Mouse (Mus musculus): Measurements from ENCODE around the gene Gm20388. TPM values are rescaled to one million over a fixed set of nuclear protein-coding genes. Genes with fewer than 3 reads are reported as not detected.

The Gm20388 gene
- polyA plus RNA-seq, 1 experiment from 2014 or later, result not detected

DNA sequence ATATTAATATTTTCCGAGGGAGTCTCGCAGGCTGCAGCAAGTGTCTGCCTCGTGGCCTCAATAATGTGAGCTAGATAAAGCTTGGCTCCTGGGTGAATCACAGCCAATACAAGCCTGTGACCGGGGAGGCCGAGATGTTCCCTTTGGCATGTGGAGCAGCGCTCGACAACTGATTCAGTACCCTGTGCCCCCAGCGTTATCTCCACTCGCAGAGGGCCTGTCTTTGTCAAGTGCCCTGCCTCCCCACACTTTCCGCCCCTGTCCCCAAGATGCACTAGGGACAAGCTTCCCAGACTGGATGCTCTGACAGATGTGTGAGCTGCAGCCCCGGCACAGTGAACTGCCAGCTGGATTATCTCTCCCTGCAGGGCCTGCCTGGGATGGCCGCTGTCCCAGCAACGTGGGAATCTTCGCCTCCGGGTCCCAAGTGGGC lies 551.5 kb downstream of the Gm20388 start:
- H3K9me3 ChIP-seq (ENCODE audit: control insufficient read depth, low read length), result no peaks in the 10 kb centered on the region
- DNase-seq (ENCODE audit: low spot score) (no peak), ATAC-seq (ENCODE audit: insufficient number of reproducible peaks, low FRiP score, low TSS enrichment, low read depth) (no peak)
- H3K4me1 ChIP-seq (ENCODE audit: control insufficient read depth, insufficient read depth, low read length), result peaks cover 13% of the 10 kb centered on the region
- H3K4me3 ChIP-seq (ENCODE audit: low read depth, low read length), result no peak overlapping the region
- H3K36me3 ChIP-seq (ENCODE audit: control insufficient read depth, insufficient read depth, low read length), result no peaks in the 10 kb centered on the region
- no peaks in the 10 kb centered on the region for H3K27me3 ChIP-seq (ENCODE audit: control insufficient read depth, insufficient read depth, low read length)
- WGBS, result 55% methylated on average over 15 of the region's 15 CpGs
- no peak overlapping the region for H3K27ac ChIP-seq (replicated peaks; ENCODE audit: low read depth, low read length)
- H3K4me2 ChIP-seq (ENCODE audit: low read depth, severe bottlenecking), result no peak overlapping the region
- H3K9ac ChIP-seq (ENCODE audit: low read length), result no peak overlapping the region

DNA sequence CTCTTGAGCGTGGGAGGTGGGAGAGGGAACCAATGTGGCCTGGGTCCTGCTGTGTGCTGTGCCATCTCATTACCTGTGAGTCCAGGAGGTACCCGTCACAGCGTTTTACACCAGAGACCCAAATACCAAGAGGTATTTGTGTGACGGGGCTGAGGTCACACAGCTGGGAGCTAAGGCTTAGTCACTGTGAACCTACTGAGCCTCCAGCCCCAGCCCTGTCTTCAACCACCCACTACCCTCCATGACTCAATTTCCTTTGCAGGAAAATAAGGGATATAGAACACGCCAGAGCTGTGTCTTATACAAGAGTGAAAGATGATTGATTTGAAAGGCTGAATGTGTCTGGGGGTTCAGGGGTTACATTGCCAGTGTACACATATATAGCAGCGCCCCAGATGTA lies 552.0 kb downstream of the Gm20388 start:
- H3K4me2 ChIP-seq (ENCODE audit: low read depth, severe bottlenecking), result no peak overlapping the region
- H3K36me3 ChIP-seq (ENCODE audit: control insufficient read depth, insufficient read depth, low read length), result no peaks in the 10 kb centered on the region
- 87% methylated on average over 6 of the region's 6 CpGs for WGBS
- H3K27ac ChIP-seq (replicated peaks; ENCODE audit: low read depth, low read length), result no peak overlapping the region
- ATAC-seq (ENCODE audit: insufficient number of reproducible peaks, low FRiP score, low TSS enrichment, low read depth) (no peak), DNase-seq (ENCODE audit: low spot score) (no peak)
- H3K9me3 ChIP-seq (ENCODE audit: control insufficient read depth, low read length), result no peaks in the 10 kb centered on the region
- no peak overlapping the region for H3K4me3 ChIP-seq (ENCODE audit: low read depth, low read length)
- H3K9ac ChIP-seq (ENCODE audit: low read length), result no peak overlapping the region
- no peaks in the 10 kb centered on the region for H3K27me3 ChIP-seq (ENCODE audit: control insufficient read depth, insufficient read depth, low read length)
- peaks cover 13% of the 10 kb centered on the region for H3K4me1 ChIP-seq (ENCODE audit: control insufficient read depth, insufficient read depth, low read length)

DNA sequence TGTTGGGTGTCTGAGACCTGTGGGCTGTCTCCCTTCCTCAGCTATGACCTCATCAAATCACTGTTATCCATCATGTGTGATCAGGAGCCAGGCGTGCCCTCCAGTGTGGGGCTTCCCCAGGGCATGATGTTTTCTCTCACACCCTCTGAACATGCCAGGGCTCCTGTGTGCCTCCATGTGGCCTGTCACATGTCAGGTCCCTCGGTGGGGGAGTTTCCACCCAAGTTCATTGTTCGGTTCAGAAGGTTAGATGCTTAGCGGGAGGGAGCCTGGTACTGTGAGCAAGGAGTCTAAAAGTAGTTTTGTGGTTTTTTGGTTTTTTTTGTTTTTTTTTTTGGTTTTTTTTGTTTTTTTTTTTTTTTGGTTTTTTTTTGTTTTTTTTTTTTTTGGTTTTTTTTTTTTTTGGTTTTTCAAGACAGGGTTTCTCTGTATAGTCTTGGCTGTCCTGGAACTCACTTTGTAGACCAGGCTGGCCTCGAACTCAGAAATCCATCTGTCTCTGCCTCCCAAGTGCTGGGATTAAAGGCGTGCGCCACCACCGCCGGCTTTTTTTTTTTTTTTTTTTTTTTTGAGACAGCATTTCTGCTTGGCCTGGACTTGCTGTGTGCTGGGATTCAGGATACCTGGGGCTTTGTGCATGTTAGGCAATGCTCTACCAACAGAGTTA lies 553.4 kb downstream of the Gm20388 start:
- Histone ChIP-seq H3K9ac (ENCODE audit: low read length) (no peak overlapping the region), H3K36me3 (ENCODE audit: control insufficient read depth, insufficient read depth, low read length) (no peaks in the 10 kb centered on the region), H3K27ac (replicated peaks; ENCODE audit: low read depth, low read length) (no peak overlapping the region), H3K4me2 (ENCODE audit: low read depth, severe bottlenecking) (no peak overlapping the region), H3K27me3 (ENCODE audit: control insufficient read depth, insufficient read depth, low read length) (no peaks in the 10 kb centered on the region), H3K4me1 (ENCODE audit: control insufficient read depth, insufficient read depth, low read length) (peaks cover 13% of the 10 kb centered on the region), H3K4me3 (ENCODE audit: low read depth, low read length) (no peak overlapping the region), H3K9me3 (ENCODE audit: control insufficient read depth, low read length) (no peaks in the 10 kb centered on the region)
- WGBS, result 92% methylated on average over 9 of the region's 9 CpGs
- ATAC-seq (ENCODE audit: insufficient number of reproducible peaks, low FRiP score, low TSS enrichment, low read depth) (no peak), DNase-seq (ENCODE audit: low spot score) (no peak)

DNA sequence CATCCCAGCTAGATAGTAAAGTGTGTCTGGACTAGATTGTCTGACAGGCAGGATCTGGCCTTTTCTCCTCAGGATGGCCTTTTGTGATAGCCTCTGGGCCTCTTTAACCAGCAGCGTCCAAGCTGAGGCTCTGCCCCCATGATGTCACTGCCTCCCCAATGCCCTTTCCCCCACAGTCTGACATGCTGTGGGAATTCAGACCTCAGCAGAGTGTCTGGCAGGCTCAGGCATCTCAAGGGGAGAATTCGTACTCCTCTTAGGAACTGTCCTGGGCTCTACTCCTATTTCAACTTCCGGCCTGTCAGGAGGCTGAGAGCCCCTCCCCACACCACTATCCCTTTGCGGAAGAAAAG lies 553.9 kb downstream of the Gm20388 start:
- Histone ChIP-seq H3K4me3 (ENCODE audit: low read depth, low read length) (no peak overlapping the region), H3K4me2 (ENCODE audit: low read depth, severe bottlenecking) (no peak overlapping the region), H3K27ac (replicated peaks; ENCODE audit: low read depth, low read length) (no peak overlapping the region), H3K36me3 (ENCODE audit: control insufficient read depth, insufficient read depth, low read length) (no peaks in the 10 kb centered on the region), H3K4me1 (ENCODE audit: control insufficient read depth, insufficient read depth, low read length) (peaks cover 13% of the 10 kb centered on the region), H3K27me3 (ENCODE audit: control insufficient read depth, insufficient read depth, low read length) (no peaks in the 10 kb centered on the region), H3K9me3 (ENCODE audit: control insufficient read depth, low read length) (no peaks in the 10 kb centered on the region), H3K9ac (ENCODE audit: low read length) (no peak overlapping the region)
- DNase-seq (ENCODE audit: low spot score) (no peak), ATAC-seq (ENCODE audit: insufficient number of reproducible peaks, low FRiP score, low TSS enrichment, low read depth) (no peak)
- 68% methylated on average over 4 of the region's 4 CpGs for WGBS

DNA sequence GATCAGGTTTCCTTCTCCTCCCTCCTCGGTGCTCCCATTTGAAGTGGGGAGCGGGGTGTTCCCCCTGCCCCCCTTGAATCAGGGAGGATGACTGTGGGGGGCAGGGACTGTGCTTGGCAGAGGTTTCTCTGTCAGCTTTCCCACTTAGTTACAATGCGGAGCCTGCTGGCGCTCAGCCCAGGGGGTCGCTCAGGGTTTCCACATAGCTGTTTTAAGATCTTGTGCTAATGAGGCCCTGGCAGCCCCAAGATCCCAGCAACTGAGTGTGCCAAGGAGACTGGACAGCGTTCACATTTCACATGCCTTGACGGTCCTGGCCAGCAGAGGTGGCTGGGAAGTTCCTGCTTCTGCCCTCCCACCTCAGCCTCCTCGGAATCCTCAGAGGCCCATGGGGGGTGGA lies 555.1 kb downstream of the Gm20388 start:
- Histone ChIP-seq H3K9me3 (ENCODE audit: control insufficient read depth, low read length) (no peaks in the 10 kb centered on the region), H3K36me3 (ENCODE audit: control insufficient read depth, insufficient read depth, low read length) (no peaks in the 10 kb centered on the region), H3K4me2 (ENCODE audit: low read depth, severe bottlenecking) (no peak overlapping the region), H3K27ac (replicated peaks; ENCODE audit: low read depth, low read length) (no peak overlapping the region), H3K27me3 (ENCODE audit: control insufficient read depth, insufficient read depth, low read length) (no peaks in the 10 kb centered on the region), H3K4me3 (ENCODE audit: low read depth, low read length) (no peak overlapping the region), H3K9ac (ENCODE audit: low read length) (peak overlapping the region; percentile 9; the same call in 1 of the 2 replicates), H3K4me1 (ENCODE audit: control insufficient read depth, insufficient read depth, low read length) (peaks cover 13% of the 10 kb centered on the region)
- DNase-seq (ENCODE audit: low spot score), result no peak
- ATAC-seq (ENCODE audit: insufficient number of reproducible peaks, low FRiP score, low TSS enrichment, low read depth), result no peak
- 14% methylated on average over 8 of the region's 8 CpGs for WGBS

DNA sequence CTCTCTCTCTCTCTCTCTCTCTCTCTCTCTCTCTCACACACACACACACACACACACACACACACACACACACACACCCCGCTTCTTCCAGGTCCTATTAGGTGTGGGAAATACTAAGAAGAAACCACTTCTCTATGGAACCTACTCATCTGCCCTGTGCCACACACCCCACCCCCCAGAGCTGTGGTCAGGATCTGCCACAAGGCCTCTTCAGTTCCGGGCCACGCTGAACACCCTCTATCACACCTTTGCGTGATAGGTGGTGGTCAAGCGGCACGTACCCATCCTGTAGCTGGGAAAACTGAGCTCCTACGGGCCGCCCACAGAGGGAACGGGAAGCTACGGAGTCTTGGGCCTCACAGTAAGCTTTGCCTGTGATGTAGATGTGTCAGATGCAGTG lies 555.6 kb downstream of the Gm20388 start:
- Histone ChIP-seq H3K4me1 (ENCODE audit: control insufficient read depth, insufficient read depth, low read length) (peaks cover 19% of the 10 kb centered on the region), H3K9ac (ENCODE audit: low read length) (no peak overlapping the region), H3K27me3 (ENCODE audit: control insufficient read depth, insufficient read depth, low read length) (no peaks in the 10 kb centered on the region), H3K4me3 (ENCODE audit: low read depth, low read length) (no peak overlapping the region), H3K36me3 (ENCODE audit: control insufficient read depth, insufficient read depth, low read length) (no peaks in the 10 kb centered on the region), H3K9me3 (ENCODE audit: control insufficient read depth, low read length) (no peaks in the 10 kb centered on the region), H3K4me2 (ENCODE audit: low read depth, severe bottlenecking) (no peak overlapping the region), H3K27ac (replicated peaks; ENCODE audit: low read depth, low read length) (no peak overlapping the region)
- 45% methylated on average over 10 of the region's 10 CpGs for whole genome bisulfite sequencing
- DNase-seq (ENCODE audit: low spot score) (no peak), ATAC-seq (ENCODE audit: insufficient number of reproducible peaks, low FRiP score, low TSS enrichment, low read depth) (no peak)

DNA sequence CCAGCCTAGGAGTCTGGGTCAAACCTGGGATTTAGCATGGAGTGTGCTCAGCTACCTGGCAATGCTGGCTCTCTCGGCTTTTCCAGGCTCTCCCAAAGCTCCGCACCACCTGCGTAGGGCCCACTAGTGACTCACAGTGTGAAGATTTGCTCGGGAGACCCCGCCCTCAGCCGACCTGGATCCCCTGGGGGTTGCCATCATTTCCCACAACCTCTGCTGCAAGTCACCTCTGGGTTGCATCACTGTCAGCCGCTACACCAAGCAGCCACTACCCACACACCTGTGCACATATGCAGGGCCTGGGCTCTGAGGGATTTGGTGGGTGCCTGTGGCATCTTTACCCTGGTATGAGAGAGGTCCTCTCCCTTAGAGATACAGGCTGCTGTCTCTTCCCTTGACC lies 557.0 kb downstream of the Gm20388 start:
- Histone ChIP-seq H3K4me3 (ENCODE audit: low read depth, low read length) (no peak overlapping the region), H3K9me3 (ENCODE audit: control insufficient read depth, low read length) (no peaks in the 10 kb centered on the region), H3K4me1 (ENCODE audit: control insufficient read depth, insufficient read depth, low read length) (peaks cover 32% of the 10 kb centered on the region), H3K9ac (ENCODE audit: low read length) (no peak overlapping the region), H3K4me2 (ENCODE audit: low read depth, severe bottlenecking) (no peak overlapping the region), H3K27me3 (ENCODE audit: control insufficient read depth, insufficient read depth, low read length) (no peaks in the 10 kb centered on the region), H3K36me3 (ENCODE audit: control insufficient read depth, insufficient read depth, low read length) (no peaks in the 10 kb centered on the region), H3K27ac (replicated peaks; ENCODE audit: low read depth, low read length) (no peak overlapping the region)
- ATAC-seq (ENCODE audit: insufficient number of reproducible peaks, low FRiP score, low TSS enrichment, low read depth), result no peak
- no peak for DNase-seq (ENCODE audit: low spot score)
- WGBS, result 84% methylated on average over 7 of the region's 7 CpGs

DNA sequence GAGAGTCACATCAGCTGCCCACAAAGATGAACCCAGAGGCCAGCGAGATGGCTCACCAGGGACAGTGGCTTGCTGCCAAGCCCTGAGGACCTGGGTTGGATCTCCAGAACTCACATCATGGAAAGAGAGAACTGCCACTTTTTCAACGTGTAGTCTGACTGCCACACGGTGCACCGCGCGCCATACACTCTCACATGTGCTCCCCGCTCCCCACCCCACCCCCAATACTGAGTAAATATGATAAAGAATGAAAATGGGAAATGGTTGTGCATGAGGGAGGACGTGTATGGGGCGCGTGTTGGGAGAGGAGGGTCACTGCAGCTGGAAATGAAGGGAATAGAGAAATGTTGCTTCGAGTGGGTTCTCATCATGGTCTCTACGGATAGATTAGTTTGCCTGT lies 559.5 kb downstream of the Gm20388 start:
- no peak for ATAC-seq (ENCODE audit: insufficient number of reproducible peaks, low FRiP score, low TSS enrichment, low read depth)
- no peaks in the 10 kb centered on the region for H3K27me3 ChIP-seq (ENCODE audit: control insufficient read depth, insufficient read depth, low read length)
- WGBS, result 91% methylated on average over 12 of the region's 12 CpGs
- peaks cover 33% of the 10 kb centered on the region for H3K4me1 ChIP-seq (ENCODE audit: control insufficient read depth, insufficient read depth, low read length)
- H3K27ac ChIP-seq (replicated peaks; ENCODE audit: low read depth, low read length), result no peak overlapping the region
- no peak for DNase-seq (ENCODE audit: low spot score)
- no peaks in the 10 kb centered on the region for H3K9me3 ChIP-seq (ENCODE audit: control insufficient read depth, low read length)
- no peak overlapping the region for H3K9ac ChIP-seq (ENCODE audit: low read length)
- no peak overlapping the region for H3K4me2 ChIP-seq (ENCODE audit: low read depth, severe bottlenecking)
- no peak overlapping the region for H3K4me3 ChIP-seq (ENCODE audit: low read depth, low read length)
- no peaks in the 10 kb centered on the region for H3K36me3 ChIP-seq (ENCODE audit: control insufficient read depth, insufficient read depth, low read length)

DNA sequence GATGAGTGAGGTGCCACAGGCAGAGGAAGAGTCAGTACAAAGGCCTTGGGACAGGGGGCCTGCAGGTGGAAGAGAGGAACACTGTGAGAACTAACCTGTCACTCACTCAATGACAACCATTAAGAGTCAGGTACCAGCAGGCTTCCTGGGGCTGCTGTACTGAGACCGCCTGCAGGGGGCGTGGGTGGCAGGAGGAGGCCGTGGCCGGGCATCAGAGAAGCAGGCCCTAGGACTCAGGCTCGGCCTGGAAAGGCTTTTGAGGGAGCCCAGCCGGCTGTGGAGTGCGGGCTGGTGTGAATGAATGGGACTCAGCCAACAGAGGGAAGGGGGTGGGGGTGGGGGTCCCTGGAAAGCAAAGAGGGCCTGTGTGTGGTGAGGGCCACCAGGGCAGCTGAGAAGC lies 560.5 kb downstream of the Gm20388 start:
- Histone ChIP-seq H3K4me2 (ENCODE audit: low read depth, severe bottlenecking) (no peak overlapping the region), H3K27me3 (ENCODE audit: control insufficient read depth, insufficient read depth, low read length) (no peaks in the 10 kb centered on the region), H3K36me3 (ENCODE audit: control insufficient read depth, insufficient read depth, low read length) (no peaks in the 10 kb centered on the region), H3K9me3 (ENCODE audit: control insufficient read depth, low read length) (no peaks in the 10 kb centered on the region), H3K4me1 (ENCODE audit: control insufficient read depth, insufficient read depth, low read length) (peaks cover 34% of the 10 kb centered on the region), H3K9ac (ENCODE audit: low read length) (no peak overlapping the region), H3K4me3 (ENCODE audit: low read depth, low read length) (no peak overlapping the region), H3K27ac (replicated peaks; ENCODE audit: low read depth, low read length) (no peak overlapping the region)
- DNase-seq (ENCODE audit: low spot score) (peak; percentile 69), ATAC-seq (ENCODE audit: insufficient number of reproducible peaks, low FRiP score, low TSS enrichment, low read depth) (0 out of 2 replicates have a peak, but pooled peaks have one; percentile 29)
- 5% methylated on average over 7 of the region's 7 CpGs for WGBS
